Mouse (Mus musculus) thymus, postnatal 0 days (tissue): ENCODE data around the gene Cyp11a1. TPM values are rescaled to one million over a fixed set of nuclear protein-coding genes. Genes with fewer than 3 reads are reported as not detected.
A peak's percentile ranks its signal among the peaks of the same experiment; 100 is the strongest.

Source experiments
- DNase-seq: peaks from one replicate; pipeline ENCODE4 v3.0.0-alpha.2; 2015; ENCODE audit warnings: low spot score
- polyA plus RNA-seq: library from polyadenylated mRNA; unstranded; fragments of >200 nt; fragmentation: Nextera tagmentation; extraction: Ambion mirVana; gene quantifications from 2 replicates; pipeline ENCODE4 v1.2.1, GENCODE M21; 2015

The Cyp11a1 gene
- polyA plus RNA-seq, 1 experiment from 2014 or later, result 2.7 TPM

DNA sequence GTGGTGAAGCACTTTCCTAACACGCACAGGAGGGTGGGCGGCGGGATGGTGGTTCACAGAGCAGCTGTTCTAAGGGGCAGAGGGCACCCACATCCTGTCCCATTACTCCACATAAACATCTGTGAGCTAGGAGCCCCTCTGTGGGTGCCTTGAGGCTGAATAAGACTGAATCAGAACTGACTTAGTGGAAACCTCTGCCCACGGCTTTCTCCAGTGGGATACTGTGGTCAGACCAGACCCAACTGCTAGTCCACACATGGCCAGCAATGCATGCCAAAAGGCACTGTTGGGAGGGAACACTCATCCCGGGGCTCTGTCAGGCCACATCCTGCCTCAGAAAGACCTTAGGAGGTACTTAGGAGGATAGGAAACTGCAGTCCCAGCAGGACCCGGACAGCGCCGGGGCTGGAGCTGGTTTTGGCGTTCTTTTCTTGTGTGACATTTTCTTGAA is 34.0 kb upstream of the Cyp11a1 start:
- DNase-seq, result peak; percentile 91

DNA sequence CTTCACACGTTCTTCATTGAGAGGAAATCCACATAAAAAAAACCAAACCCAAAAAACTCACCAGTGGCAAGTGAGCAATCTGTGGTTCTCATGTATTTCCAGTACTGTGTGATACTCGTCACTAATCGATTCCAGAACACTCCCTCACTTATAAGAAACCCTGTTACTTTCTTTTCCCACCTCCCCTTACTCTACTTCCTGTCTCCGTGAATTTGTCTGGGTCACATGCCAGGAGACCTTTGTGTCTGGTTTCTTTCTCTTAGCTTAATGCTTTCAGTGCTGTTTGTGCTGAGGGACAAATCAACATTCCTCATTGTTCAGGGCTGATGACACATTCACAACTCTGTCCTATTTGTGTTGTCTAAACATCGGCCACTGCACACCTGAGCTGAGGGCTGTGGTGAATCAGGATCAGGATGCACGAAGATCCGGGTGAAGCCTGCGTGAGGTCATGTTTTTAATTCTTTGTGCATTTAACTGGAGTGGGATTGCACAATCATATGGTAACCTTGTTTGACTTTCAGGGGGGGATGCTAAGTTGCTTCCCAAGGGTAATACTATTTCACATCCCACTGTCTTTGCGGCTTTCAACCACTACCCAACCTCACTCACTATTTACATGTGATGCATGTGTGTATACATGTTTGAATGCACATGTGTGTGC is 33.3 kb upstream of the Cyp11a1 start:
- no peak for DNase-seq

DNA sequence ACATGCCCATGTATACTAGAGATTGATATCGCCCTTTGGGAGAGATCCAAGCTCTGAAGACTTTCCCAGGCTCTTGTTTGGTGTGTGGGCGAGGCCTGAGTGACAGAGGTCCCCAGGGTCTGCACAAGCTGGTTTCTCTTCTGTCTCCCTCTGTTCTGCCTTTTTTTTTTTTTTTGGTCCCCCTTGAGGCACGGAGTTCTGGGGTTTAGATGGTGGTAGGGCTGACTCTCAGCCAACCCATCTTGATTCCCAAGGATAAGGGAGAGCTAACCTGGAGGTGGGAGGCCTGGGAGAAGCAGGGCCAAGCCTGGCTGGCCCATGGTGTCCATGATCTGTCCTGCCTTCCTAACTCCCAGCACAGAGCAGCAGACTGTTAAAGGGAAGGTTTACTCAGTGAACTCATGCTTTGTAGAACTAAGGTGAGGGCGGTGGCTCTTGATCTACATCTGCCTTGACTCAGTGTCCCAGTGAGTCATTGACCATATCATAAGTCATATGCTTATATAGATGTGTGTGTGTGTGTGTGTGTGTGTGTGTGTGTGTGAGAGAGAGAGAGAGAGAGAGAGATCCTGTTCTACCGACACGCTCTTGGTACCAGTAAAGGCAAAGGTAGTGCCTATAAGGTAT is 32.7 kb upstream of the Cyp11a1 start:
- DNase-seq, result no peak

DNA sequence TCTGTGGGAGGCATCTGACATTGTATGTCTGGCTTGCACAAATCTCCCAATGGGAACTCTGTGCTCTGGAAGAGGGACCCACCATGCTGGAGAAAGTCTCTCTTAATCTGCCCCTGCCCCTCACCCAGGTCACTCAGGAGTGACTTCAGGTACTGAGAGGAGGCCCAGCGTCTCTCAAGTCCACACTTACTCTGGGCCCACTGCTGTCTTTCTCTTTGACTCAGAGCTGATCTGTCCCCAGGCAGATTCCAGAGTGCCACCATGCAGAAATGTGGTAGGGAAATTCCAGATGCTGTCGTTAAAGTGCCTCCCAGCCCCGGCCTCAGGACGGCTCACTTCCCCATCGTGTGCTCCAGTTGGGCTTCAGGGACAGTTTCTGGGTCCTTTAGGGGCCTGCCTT is 32.0 kb upstream of the Cyp11a1 start:
- no peak for DNase-seq

DNA sequence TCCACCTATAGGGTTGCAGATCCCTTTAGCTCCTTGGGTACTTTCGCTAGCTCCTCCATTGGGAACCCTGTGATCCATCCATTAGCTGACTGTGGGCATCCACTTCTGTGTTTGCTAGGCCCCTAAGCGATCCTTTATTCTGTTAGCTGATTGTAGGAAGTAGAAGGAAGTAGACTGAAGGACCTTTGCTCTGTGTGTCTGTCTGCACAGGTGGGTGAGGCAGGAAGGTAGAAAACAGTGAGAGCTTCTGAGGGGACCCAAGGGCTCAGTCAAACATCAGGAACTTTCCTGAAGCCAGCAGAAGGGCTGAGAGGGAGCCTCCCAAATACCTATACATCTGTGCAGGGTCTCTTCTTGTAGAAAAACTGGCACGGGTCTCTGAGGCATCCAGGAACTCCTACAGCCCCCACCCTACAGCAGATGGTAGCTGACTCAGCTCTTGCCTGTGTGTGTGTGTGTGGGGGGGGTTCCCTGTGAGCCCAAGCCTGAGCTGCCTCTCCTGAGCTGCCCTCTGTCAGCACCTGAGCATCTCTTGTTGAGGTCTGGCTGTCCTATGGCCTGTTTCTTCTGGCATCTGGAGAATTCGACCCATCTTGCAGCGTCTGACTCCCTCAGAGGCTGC is 30.9 kb upstream of the Cyp11a1 start:
- peak; percentile 54 for DNase-seq

DNA sequence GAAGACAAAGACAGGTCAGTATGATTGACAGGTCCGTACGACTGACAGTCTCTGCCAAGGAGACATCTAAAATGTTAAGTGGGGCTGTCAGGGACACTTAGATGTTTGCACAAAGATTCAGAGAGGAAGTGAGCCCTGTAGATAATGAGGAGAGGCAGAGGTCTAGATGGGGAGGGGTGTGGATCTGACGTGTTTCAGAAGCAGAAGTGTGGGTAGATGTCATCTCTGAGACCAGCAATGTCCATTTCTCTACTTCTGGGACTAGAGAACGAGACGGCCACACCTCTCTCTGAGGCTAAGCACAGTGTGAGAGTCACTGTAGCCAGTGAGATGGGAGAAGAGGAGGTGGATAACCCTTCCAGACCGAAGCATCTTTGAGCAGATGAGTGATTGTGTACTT is 28.2 kb upstream of the Cyp11a1 start:
- no peak for DNase-seq

DNA sequence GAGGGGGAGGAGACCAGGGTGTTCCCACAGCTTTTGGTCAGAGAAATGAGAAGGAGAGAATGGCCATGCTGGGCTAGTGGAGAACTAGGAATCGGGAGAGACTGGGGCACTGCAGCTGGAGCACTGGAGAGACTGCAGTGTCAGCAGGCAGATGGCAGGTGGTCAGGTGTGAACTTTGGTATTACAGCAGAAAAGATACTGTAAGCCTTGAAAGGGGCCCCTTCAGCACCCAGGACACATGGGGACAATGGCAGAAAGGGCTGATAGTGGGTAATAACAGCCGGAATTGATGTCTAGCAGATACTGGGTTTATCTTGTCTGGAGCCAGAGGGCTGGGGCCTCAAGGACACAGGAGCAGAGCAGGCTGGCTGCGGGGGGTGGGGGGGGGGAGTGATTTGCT is 27.4 kb upstream of the Cyp11a1 start:
- DNase-seq, result no peak

DNA sequence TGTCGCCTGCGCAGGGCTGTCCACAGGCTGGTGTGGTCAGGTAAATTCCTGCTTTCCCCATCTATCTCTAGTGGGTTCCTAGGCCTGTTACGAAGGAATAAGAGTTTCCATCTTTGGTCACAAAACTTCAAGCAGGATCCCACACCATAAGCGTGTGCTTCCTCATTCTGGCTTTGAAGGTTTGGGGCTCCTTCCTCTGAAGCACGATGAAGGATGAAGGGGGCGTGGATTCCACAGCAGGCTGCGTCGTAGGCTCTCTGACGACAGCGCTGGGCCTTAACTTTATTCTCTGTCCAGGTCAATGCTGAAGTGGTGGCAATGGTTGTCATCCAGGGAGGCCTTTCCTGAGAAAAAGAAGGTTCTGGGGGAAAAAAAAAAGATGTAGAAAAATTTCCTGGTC is 25.6 kb upstream of the Cyp11a1 start:
- DNase-seq, result peak; percentile 66

DNA sequence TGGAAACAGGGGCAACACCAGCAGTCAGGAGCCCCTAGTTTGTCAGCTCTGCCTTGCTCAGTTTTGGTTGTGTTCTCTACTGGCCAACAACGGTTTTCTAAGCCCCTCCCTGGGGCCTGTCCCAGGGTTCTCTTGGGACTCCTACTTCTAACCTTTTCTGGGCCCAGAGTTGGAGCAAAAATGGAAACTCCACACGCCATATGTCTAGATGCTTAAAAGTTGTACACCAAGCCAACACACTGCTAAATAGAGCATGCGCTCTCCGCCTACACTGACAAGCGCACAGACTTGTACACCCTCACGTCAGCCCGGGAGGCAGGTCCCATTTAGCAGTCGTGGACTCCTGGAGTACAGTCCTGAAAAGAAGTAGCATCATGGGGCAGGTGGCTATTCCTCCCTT is 20.9 kb upstream of the Cyp11a1 start:
- DNase-seq, result no peak

DNA sequence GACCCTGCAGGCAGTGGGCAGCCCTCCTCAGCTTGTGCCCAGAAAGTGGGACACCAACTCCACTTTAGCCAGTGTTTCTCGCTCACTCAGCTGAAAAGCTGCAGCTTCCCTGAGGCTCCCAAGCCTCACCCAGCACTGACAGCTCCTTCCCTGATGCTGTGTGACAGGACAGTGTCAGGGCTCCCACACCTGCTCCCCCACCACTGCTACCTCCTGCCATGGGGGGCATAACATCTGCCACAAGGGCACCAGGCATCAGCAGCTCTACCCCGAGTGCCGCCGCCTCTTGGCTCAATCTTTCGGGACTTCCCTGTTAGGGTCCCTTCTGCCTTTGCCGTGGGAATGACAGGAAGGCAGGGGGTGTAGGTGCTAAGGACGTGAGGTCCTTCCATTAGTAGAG is 19.9 kb upstream of the Cyp11a1 start:
- peak; percentile 46 for DNase-seq

DNA sequence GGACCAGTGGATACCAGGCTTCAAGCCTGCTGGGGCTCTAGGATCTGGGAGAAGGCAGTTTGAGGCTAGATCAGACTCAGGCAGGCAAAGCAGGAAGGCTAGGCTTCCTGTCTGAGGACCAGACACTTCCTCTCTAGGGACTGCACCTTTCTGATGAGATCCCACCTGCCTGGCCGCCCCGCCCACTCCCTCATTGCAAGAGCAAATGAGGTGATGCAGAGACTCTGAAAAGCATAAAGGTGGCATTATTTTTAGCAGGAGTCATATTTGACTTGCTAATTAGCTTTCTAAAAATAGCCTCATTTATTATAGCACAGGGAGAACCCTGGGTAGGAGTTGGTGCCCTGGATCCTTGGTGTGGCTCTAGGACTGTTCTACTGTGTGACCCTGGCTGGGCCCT is 18.1 kb upstream of the Cyp11a1 start:
- no peak for DNase-seq

DNA sequence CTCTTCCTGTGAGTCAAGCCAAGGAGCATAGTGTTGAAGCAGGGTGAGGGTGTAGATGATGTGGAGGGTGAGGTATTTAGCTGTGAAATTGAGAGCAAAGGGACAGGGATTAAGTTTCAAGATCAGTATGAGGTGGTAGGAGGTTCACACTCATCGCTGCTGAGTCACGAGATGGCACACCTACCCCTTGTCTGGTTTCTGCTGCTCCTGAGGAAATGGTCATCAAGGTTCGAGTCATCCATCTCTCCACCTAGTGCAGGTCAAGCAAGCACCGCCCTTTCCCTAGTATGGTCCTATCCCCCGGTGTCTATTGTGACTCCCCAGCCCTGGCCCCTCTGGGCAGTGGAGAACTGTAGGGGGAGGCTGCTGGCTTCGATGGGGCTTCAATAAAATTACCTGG is 16.9 kb upstream of the Cyp11a1 start:
- DNase-seq, result no peak

DNA sequence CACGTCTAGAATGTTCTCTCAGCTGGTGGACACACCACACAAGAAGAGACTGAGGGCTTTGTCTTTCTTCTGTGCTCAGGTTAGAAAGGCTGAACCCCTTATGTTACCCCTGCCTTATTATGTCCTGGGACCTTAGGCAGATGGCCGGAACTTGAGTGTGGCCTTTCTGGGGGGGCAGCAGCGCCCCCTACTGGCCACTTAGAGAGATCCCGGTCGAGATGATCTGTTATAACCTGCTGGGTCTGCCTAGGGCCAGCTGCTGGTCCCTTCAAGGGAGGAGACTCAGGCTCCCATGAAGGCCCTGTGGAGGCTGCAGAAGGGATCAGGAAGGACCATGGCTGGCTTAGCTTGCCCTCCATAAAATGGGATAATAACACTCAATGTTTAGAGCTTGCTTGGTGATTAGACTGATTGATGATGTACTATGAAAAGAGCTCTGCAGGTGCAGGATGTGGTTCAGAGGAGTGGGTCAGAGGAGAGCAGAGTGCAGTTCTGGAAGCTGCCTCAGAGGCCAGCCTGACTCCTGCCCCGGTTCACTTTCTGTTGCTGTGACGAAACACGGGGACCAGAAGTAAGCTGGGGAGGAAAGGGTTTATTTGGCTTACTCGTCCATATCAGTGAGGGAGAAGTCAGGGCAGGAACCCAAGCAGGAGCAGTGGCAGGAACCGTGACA is 15.6 kb upstream of the Cyp11a1 start:
- peak; percentile 83 for DNase-seq

DNA sequence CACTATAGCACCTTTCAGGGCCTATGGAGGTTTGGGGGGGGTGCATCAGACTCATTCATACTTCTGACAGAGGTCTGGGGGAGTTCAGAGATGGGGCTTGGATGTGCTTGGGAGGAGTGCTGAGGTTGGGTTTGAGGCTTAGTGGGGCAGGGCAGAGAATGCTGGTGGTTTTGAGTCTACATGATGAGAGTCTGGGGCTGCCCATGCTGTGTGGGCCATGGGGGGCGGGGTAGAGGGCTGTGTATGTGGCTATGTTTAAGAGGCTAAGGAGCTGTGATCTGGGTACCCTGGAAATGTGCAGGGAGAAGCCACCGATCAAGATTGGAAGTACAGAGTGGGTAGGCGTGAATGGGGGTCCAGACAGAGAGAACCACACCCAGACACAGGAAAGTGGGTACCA is 14.2 kb upstream of the Cyp11a1 start:
- no peak for DNase-seq

DNA sequence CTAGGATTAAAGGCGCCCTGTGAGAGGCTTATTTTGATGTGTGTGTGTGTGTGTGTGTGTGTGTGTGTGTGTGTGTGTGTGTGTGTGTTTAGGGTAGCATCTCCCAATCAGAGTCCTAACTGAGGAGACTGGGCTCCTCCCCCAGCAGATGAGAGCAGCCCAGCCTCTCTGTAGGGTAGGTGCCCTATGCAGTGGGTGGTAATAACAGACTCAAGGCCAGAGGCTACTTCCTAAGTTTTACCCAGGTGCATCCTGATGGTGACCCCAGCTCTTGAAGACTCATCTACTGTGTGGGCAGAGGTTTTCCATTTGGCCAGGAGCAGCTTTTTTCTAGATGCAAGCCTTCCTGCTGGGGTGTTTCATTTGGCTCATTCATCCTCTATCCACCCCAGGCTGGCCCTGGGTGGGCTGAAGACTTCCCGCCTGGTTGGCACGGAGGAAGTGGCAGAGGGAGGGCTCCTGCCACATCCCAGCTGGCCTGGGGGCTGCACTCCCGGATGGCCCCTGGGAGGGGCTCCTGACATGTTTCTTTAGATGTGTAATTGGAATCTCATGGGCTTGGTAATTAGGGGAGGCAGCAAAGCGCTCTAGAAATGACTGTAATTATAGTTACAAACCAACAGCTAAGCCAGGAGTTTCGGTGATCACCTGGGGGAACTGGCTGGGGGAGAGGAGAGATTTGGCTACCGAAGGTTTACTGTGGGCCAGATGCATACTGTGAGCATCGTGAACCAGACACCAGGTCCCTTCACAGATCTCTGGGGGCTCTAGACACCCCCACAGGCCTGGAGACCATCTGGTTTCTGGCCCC is 13.2 kb upstream of the Cyp11a1 start:
- DNase-seq, result no peak

DNA sequence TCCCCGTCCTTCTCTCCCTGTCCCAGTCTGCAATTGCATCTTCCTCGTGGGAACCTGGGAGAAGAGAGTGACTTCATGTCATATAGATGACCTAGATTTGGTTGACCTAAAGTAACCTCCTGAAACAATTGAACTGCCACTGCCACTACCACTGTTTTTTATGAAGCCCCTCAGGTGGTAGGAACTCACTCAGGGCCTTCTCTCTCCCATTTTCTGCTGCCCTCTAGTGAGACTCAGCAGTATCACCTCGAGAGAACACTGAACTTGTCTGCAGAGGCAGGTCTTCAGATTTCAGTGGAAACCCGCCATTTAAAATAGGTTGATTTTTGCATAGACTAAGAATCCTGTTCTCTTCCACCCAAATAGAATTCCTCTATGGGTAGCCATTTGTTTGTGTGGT is 10.9 kb upstream of the Cyp11a1 start:
- DNase-seq, result peak; percentile 89

DNA sequence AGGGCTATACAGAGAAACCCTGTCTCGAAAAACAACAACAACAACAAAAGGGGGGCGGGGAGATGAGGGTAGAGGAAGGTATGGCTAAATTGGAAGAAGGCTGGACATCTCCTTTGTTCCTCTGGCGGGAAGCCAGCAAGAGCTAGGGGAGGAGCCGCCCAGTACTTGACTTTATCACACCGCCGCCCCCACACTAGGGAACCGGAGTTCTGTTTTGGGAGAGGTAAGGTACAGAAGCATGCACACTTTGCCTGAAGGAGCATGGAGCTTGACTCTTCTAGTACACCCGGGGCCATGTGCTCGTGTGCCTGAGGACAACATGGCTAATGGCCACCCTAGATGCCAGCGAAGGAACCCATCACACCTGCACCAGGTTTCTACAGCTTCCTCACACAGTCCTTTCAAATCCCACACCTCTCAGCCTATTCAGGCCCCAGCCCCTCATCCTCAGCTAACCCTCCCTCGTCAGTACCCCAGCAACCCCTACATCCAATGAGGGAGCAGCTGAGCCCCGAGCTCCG is 8.6 kb upstream of the Cyp11a1 start:
- DNase-seq, result no peak

DNA sequence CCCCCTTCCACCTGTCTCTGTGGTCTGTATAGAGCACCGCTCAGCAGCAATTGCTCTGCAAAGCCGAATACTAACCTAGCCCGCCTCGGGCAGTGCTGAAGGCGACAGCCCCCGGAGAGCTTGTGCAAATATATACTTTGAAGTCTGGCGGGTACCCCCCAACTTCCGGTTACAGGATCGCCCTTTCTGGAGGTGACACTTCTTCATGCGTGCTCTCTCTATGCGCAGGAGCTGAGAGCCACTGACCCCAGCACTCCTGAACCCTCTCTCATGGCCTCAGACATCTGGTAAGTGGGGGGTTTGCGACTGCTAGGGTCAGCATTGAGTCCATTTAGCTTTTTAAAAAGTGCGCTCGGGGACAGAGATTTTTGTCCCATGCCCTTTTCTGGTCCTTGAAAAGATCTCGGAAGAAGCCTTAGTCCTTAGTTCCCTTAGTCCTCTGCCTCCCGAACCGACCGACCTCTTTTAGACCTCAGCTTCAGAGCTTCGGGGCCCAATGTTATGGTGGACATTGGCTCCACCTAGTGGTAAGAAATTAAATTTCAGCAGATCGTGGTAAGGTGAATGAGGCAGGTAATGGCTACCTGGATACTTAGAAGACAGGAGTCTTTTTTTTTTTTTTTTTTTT is 8.1 kb upstream of the Cyp11a1 start:
- DNase-seq, result peak; percentile 92

DNA sequence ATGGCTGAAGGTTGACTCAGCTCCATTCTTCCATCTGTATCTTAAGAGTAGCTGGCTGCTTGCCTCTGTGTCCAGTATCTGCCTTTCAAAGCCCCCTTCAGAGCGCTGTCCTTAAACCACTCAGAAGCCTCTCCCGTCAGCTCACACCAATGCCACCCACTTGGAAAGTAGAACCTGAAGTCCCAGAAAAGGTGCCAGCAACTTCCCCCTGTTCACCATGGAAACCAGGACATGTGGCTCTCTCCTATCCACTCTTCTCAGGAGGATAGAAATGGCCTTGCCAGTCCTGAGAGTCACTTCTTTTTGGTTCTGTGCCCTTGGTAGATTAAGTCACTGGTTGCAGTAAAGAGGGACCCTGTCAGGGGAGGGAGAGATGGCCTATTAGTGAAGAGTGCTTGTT is 7.5 kb upstream of the Cyp11a1 start:
- DNase-seq, result no peak

DNA sequence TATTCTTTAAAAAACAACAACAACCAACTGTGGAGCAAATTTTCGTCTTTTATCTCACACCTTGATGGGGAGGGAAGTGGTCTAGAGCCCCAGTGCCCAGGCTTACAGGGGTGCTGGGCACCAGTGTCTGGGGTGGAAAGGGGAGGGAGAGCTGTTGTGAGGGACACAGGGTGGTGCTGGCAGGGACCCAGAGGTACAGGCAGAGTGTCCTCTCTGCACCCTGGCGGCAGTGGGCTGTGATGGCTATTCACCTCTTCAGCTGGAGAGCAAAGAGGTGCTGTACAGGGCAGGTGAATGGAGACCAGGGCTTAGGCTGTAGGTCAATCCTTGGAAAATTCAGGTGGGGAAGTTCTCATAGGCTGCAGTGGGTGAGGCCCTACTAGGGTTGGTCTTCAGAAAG is 6.5 kb upstream of the Cyp11a1 start:
- no peak for DNase-seq

DNA sequence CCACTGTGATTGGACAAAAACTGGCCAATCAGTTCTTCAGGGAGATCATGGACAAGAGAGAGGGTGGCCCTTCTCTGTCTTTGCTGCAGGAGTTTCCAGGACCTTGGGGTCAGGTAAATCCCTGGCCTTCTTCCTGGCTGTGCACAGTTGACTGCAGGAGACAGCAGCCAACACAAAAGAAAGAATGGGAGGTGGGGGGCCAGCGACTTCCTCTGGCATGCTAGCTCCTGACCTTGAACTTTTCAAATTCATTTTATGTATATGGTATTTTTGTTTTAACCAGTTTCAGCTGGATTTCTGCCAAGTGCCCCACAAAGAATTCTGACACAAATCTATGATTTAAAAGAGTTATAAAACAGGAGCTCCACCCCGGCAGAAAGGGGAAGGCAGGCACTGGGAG is 2.9 kb upstream of the Cyp11a1 start:
- DNase-seq, result no peak
